Mouse (Mus musculus) small intestine, adult 2 months (tissue): ENCODE measurements at regions not wholly inside any gene's neighbourhood (a gene's known extent, or its start where the extent isn't known, plus 50 kb on each side); places are given as distances from the start of the nearest gene placed in this dataset.

ENCODE experiments used
- H3K27ac ChIP-seq: fragments of 200-500 bp; 2 replicates; pipeline ENCODE4 v1.5.1; 2012; ENCODE audit warnings: low read depth, low read length, control low read depth, inconsistent platforms; ENCODE audit not compliant: insufficient read depth
- H3K27me3 ChIP-seq: fragments of 200-500 bp; 2 replicates; pipeline ENCODE4 v1.6.1; 2012; ENCODE audit warnings: mild to moderate bottlenecking, moderate library complexity, low read length, inconsistent platforms; ENCODE audit not compliant: control insufficient read depth, insufficient read depth
- H3K36me3 ChIP-seq: fragments of 200-500 bp; 2 replicates; pipeline ENCODE4 v1.6.1; 2012; ENCODE audit warnings: mild to moderate bottlenecking, low read length, control low read depth, inconsistent platforms; ENCODE audit not compliant: control insufficient read depth, insufficient read depth
- H3K4me1 ChIP-seq: fragments of 200-500 bp; 2 replicates; pipeline ENCODE4 v1.6.1; 2012; ENCODE audit warnings: low read length, inconsistent platforms, mixed read lengths; ENCODE audit not compliant: control insufficient read depth, insufficient read depth, insufficient read length
- H3K4me3 ChIP-seq: fragments of 200-500 bp; 2 replicates; pipeline ENCODE4 v1.5.1; 2012; ENCODE audit warnings: low read depth, mild to moderate bottlenecking, control low read depth, inconsistent platforms, low read length, moderate library complexity
- CTCF ChIP-seq: fragments of 200-500 bp; IDR thresholded peaks from 2 replicates; pipeline ENCODE4 v1.5.1; 2012; ENCODE audit warnings: low read depth, mild to moderate bottlenecking, control low read depth, inconsistent platforms, low read length, moderate library complexity, mixed read lengths; ENCODE audit not compliant: insufficient replicate concordance, insufficient read length; ENCODE audit errors: extremely low read depth
- POLR2A ChIP-seq: fragments of 200-500 bp; IDR thresholded peaks from 2 replicates; pipeline ENCODE4 v1.6.1; 2012; ENCODE audit warnings: low read depth, mild to moderate bottlenecking, control low read depth, inconsistent platforms, low read length, moderate library complexity
- WGBS: fragments of 180-500 bp; shearing (Covaris S2); methylation state at CpG from one replicate; pipeline ENCODE4 v1.1.7; 2018; 5-methylcytosine and 5-hydroxymethylcytosine counted together

DNA sequence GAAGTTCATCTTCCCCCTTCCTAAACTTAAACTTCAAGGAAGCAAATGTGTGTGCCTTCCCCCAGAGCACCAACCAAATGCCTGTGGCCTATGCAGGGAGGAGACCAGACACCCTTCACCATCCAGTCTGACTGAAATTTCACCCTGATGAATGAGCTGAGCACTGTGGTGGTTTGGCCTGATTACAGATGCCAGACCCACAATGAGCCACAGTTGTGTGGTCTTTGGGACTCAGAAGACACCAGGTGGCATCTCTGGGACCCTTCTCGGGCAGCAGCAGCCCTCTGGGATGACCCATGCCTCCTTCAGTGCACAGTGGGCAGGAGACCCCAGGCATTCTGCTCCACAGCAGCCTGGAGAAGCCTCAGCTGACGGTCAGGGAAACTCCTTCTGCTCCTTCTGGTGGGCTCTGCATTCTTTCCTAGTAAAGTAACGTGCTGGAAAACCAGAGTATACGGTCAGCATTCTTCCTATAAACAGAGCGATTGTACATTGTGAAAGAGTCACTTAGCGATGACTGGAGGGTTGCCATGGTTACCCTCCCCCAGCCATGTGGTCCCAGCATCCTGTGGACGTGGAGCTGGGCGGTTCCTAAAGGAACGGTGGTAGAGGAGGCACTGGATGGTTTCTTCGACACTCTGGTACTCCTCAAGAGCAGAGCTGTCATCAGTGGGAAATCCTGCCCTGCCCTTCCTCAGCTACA lies 50.3 kb upstream of the Col5a1 start:
- no peak for TF ChIP-seq CTCF
- no peak for TF ChIP-seq POLR2A
- peak overlapping the region; percentile 57; the same call in 1 of the 2 replicates for H3K27ac ChIP-seq
- no peak overlapping the region for H3K4me3 ChIP-seq
- no peaks in the 10 kb centered on the region for H3K4me1 ChIP-seq
- WGBS: 61% methylated on average over 10 of the region's 10 CpGs
- H3K36me3 ChIP-seq: no peaks in the 10 kb centered on the region
- H3K27me3 ChIP-seq: no peaks in the 10 kb centered on the region
